Mouse (Mus musculus) stomach, postnatal 0 days (tissue): ENCODE measurements around the gene Senp2. TPM values are rescaled to one million over a fixed set of nuclear protein-coding genes. Genes with fewer than 3 reads are reported as not detected.

Experiments used
- ATAC-seq: fragments of 200-750 bp; cut with Nextera tagmentation; 2 replicates; pipeline ENCODE4 v1.8.0; 2017; ENCODE audit not compliant: low FRiP score, low TSS enrichment
- DNase-seq: peaks from one replicate; pipeline ENCODE4 v3.0.0-alpha.2; 2016; ENCODE audit warnings: low spot score
- H3K27ac ChIP-seq: fragments of 300-500 bp; sonication (generic); replicated peaks from 2 replicates; pipeline ENCODE4 v1.5.1; 2014; ENCODE audit warnings: mild to moderate bottlenecking, control low read depth
- H3K27me3 ChIP-seq: fragments of 300-500 bp; sonication (generic); 2 replicates; pipeline ENCODE4 v1.6.1; 2014; ENCODE audit warnings: low read length; ENCODE audit not compliant: control insufficient read depth, insufficient read depth
- H3K36me3 ChIP-seq: fragments of 300-500 bp; sonication (generic); 2 replicates; pipeline ENCODE4 v1.6.1; 2014; ENCODE audit warnings: low read length, mixed read lengths; ENCODE audit not compliant: control insufficient read depth, insufficient read depth
- H3K4me1 ChIP-seq: fragments of 300-500 bp; sonication (generic); replicated peaks from 2 replicates; pipeline ENCODE4 v1.6.1; 2014; ENCODE audit warnings: antibody characterized with exemption; ENCODE audit not compliant: control insufficient read depth, insufficient read depth
- H3K4me2 ChIP-seq: fragments of 300-500 bp; sonication (generic); replicated peaks from 2 replicates; pipeline ENCODE4 v1.6.1; 2014; ENCODE audit warnings: low read depth, mild to moderate bottlenecking, control low read depth, moderate library complexity
- H3K4me3 ChIP-seq: fragments of 300-500 bp; sonication (generic); 2 replicates; pipeline ENCODE4 v1.5.1; 2014; ENCODE audit warnings: low read depth, low read length, control low read depth
- H3K9ac ChIP-seq: fragments of 300-500 bp; sonication (generic); 2 replicates; pipeline ENCODE4 v1.6.1; 2014; ENCODE audit warnings: mild to moderate bottlenecking, low read length, control low read depth, mixed read lengths
- H3K9me3 ChIP-seq: fragments of 300-500 bp; sonication (generic); 2 replicates; pipeline ENCODE4 v1.6.1; 2016; ENCODE audit warnings: low read length; ENCODE audit not compliant: control insufficient read depth
- CTCF ChIP-seq: IDR thresholded peaks from 2 replicates; pipeline ENCODE4 v1.5.1; 2016; ENCODE audit warnings: antibody characterized with exemption, low read depth, mild to moderate bottlenecking, moderate library complexity
- EP300 ChIP-seq: optimal IDR thresholded peaks from 2 replicates; pipeline ENCODE3; 2016; ENCODE audit warnings: antibody characterized with exemption
- WGBS: fragments of 180-500 bp; shearing (Covaris S2); extraction: QIAGEN DNeasy Blood & Tissue Kit; methylation state at CpG from one replicate; pipeline ENCODE4 v1.1.7; 2014; 5-methylcytosine and 5-hydroxymethylcytosine counted together
- polyA plus RNA-seq: library from polyadenylated mRNA; unstranded; fragments of >200 nt; fragmentation: Nextera tagmentation; extraction: Ambion mirVana; gene quantifications from 2 replicates; pipeline ENCODE4 v1.2.1, GENCODE M21; 2015

Gene Senp2
- polyA plus RNA-seq, 1 experiment from 2014 or later = 18.8 TPM

DNA sequence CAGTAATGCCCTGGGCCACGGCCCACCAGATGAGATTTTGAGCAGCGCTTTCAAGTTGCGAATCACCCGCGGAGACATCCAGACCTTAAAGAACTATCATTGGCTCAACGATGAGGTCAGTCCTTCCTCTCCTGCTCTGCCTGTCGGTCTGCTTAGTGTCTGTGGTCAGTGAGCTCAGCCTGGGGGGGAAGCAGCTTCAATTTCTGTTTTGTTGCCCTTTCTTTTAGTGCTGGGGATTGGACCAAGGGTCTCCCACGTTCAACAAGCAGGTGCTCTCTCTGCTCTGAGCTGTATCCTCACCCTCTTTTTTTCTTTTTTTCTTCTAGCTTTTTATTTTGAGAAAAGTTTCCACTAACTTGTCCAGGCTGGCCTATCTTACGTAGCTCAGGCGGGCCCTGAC lies 29.3 kb downstream of the Senp2 start:
- Histone ChIP-seq H3K27me3 (no peaks in the 10 kb centered on the region), H3K4me2 (no peak overlapping the region), H3K9me3 (no peaks in the 10 kb centered on the region), H3K27ac (no peak overlapping the region), H3K4me3 (no peak overlapping the region), H3K9ac (no peak overlapping the region), H3K4me1 (no peaks in the 10 kb centered on the region), H3K36me3 (peaks cover 10% of the 10 kb centered on the region; the same call in 1 of the 2 replicates)
- no peak for ATAC-seq
- no peak for DNase-seq
- WGBS = 88% methylated on average over 10 of the region's 10 CpGs
- no peak for TF ChIP-seq EP300
- TF ChIP-seq CTCF = no peak

DNA sequence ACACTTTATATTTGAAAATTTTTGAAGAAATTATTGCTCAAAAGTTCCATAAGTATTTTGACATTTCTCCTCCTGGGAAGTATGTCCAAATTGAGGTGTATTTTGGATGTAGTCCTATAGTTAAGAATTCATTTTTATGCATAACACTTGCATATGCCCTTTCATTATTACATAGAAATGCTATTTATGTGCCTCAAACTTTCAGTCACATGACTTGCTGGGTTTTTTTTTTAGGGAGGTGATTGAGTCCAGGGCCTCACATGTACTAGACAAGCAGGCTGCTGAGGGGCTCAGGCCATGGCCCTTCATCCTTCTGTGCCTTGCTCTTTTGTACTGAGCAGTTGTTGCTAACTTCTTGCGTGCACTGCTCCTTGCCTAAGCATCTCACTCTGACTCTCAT lies 30.7 kb downstream of the Senp2 start:
- no peak overlapping the region for H3K4me2 ChIP-seq
- H3K9ac ChIP-seq = no peak overlapping the region
- no peaks in the 10 kb centered on the region for H3K4me1 ChIP-seq
- DNase-seq = no peak
- no peak overlapping the region for H3K4me3 ChIP-seq
- 97% methylated on average over 1 of the region's 1 CpGs for WGBS
- H3K27me3 ChIP-seq = no peaks in the 10 kb centered on the region
- no peaks in the 10 kb centered on the region for H3K9me3 ChIP-seq
- peaks cover 13% of the 10 kb centered on the region; the same call in 1 of the 2 replicates for H3K36me3 ChIP-seq
- no peak for ATAC-seq
- TF ChIP-seq CTCF = no peak
- no peak for TF ChIP-seq EP300
- no peak overlapping the region for H3K27ac ChIP-seq

DNA sequence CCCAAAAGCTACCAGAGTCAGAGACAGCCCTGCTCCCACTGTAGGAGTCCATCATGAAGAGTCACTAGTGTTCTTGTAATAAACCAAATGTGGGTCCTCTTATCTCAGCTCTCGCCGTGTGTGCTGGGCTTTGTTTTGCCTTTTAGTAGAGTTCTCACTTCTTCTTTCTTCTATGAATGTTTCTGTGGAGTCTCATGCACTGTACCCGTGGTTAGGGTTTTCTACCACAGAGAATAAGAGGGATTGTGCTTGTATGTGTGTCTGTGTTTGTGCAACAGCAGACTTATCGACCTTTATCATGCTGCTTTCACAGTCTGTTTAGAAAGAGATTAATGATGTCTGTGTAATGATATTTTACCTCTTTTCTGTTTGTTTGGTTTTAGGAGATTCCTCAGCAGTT lies 34.5 kb downstream of the Senp2 start:
- ATAC-seq (no peak), DNase-seq (no peak)
- WGBS = 51% methylated on average over 4 of the region's 4 CpGs
- Histone ChIP-seq H3K36me3 (peaks cover 11% of the 10 kb centered on the region; the same call in 1 of the 2 replicates), H3K27ac (no peak overlapping the region), H3K27me3 (no peaks in the 10 kb centered on the region), H3K4me2 (no peak overlapping the region), H3K4me1 (no peaks in the 10 kb centered on the region), H3K9me3 (no peaks in the 10 kb centered on the region), H3K9ac (no peak overlapping the region), H3K4me3 (no peak overlapping the region)
- TF ChIP-seq CTCF (no peak), EP300 (no peak)

DNA sequence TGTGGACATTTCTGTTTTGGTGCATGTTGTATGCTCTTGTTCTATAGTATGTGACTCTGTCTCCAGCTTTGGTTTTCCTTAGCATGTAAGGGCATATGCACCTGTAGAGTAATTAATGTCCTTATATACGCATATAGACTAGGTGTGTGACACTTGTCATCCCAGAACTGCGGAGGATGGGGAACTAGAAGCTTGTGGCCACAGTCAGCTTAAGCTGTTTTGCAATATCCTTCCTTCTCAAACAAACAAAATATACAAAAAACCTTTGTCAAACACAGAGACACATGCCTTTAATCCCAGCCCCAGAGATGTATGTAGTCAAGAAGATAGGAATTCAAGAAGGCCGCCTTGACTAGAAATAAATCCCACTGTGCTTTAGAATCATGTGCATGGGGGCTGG lies 36.6 kb downstream of the Senp2 start:
- H3K4me1 ChIP-seq = no peaks in the 10 kb centered on the region
- ATAC-seq (no peak), DNase-seq (no peak)
- H3K36me3 ChIP-seq = peaks cover 6% of the 10 kb centered on the region; the same call in 1 of the 2 replicates
- H3K9me3 ChIP-seq = no peaks in the 10 kb centered on the region
- no peaks in the 10 kb centered on the region for H3K27me3 ChIP-seq
- 93% methylated on average over 3 of the region's 3 CpGs for WGBS
- no peak overlapping the region for H3K9ac ChIP-seq
- H3K27ac ChIP-seq = no peak overlapping the region
- TF ChIP-seq CTCF = no peak
- TF ChIP-seq EP300 = no peak
- H3K4me2 ChIP-seq = no peak overlapping the region
- no peak overlapping the region for H3K4me3 ChIP-seq

DNA sequence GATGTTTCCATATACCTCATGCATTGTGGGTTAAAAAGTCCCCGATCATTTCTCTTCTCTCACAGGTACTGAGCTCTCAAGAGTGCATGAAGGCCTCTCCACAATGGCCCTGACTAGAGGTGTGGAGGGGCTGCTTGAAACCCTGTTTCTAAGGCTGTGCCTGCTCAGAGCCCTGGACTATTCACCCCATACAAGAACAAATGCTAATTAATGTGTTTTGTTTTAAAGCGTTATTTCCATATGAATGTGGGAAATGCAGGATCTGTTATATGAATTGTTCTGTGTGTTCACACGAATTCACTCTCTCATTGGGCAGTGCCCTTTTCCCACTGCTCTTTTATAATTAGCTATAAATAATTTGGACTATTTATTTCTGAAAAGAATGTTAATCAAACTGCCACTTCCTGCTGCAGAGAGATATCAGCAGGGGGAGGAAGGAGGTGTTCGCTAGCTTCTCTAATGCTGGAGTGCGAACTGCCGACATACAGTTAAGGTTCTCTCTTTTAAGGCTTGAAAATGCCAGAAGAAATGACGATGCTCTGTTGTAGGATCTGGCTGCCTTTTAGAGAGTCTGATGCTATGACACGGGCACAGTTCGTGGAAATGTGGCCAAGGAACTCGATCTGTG lies 37.6 kb downstream of the Senp2 start:
- no peak for DNase-seq
- 87% methylated on average over 10 of the region's 10 CpGs for WGBS
- Histone ChIP-seq H3K4me2 (no peak overlapping the region), H3K27ac (no peak overlapping the region), H3K4me3 (no peak overlapping the region), H3K9ac (no peak overlapping the region), H3K4me1 (no peaks in the 10 kb centered on the region), H3K9me3 (no peaks in the 10 kb centered on the region), H3K36me3 (peaks cover 6% of the 10 kb centered on the region; the same call in 1 of the 2 replicates), H3K27me3 (no peaks in the 10 kb centered on the region)
- TF ChIP-seq CTCF (no peak), EP300 (no peak)
- ATAC-seq = no peak

DNA sequence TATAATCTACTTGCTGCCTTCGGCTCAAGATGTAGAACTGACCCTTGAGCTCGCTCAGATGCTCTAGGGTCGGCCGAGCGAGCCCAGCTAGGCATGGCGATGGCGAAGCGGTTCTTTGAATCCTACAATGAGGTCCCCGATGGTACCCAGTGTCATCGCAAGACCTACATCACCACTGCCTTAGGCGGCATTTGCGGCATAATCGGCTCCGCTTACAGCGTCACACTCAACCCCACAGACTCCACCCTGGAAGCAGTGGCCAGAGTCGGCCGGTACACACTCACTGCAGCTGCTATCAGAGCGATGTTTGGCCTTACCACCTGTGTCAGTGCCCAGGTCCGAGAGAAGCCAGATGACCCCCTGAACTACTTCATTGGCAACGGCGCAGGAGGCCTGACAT lies 44.1 kb downstream of the Senp2 start:
- Histone ChIP-seq H3K27ac (no peak overlapping the region), H3K4me3 (no peak overlapping the region), H3K27me3 (no peaks in the 10 kb centered on the region), H3K36me3 (0 out of 2 replicates have a peak, but pooled peaks cover 2% of the 10 kb centered on the region), H3K4me2 (no peak overlapping the region), H3K4me1 (no peaks in the 10 kb centered on the region), H3K9me3 (no peaks in the 10 kb centered on the region), H3K9ac (no peak overlapping the region)
- ATAC-seq = no peak
- 94% methylated on average over 21 of the region's 21 CpGs for WGBS
- TF ChIP-seq CTCF (no peak), EP300 (no peak)
- no peak for DNase-seq
